Mouse (Mus musculus) left cerebral cortex, adult 2 months (tissue): ENCODE measurements at regions not wholly inside any gene's neighbourhood (a gene's known extent, or its start where the extent isn't known, plus 50 kb on each side); places are given as distances from the start of the nearest gene placed in this dataset.

Experiments
- DNase-seq, 2 experiments: peaks; one replicate each; pipeline ENCODE4 v3.0.0; 2021 to 2022; ENCODE audit warnings: low spot score in 2 of 2, mixed read lengths in 1 of 2; ENCODE audit errors: extremely low spot score in 1 of 2
- H3K27ac ChIP-seq: fragments of 200-600 bp; 2 replicates; pipeline ENCODE4 v1.8.1; 2022
- H3K4me3 ChIP-seq: fragments of 200-600 bp; 2 replicates; pipeline ENCODE4 v1.8.1; 2022
- CTCF ChIP-seq: fragments of 200-600 bp; IDR thresholded peaks from 2 replicates; pipeline ENCODE4 v1.8.1; 2022; ENCODE audit warnings: antibody characterized with exemption, mild to moderate bottlenecking, moderate library complexity
- intact Hi-C: fragments of 180-260 bp; cut with DNase I; formaldehyde crosslinking; loops from one replicate; pipeline ENCODE4 v1.15.1; 2025

- no peak for DNase-seq
- H3K4me3 ChIP-seq = no peak overlapping the region
- intact Hi-C loops = loop anchor here (5.0 kb wide), 1 partner anchor 157 kb away; no protein-coding TSS in a partner anchor
- H3K27ac ChIP-seq = peak overlapping the region; percentile 63; the same call in 1 of the 2 replicates
- no peak for TF ChIP-seq CTCF
Measured at GRCm38 (mm10) chr3:52600146-52600545, 332.0 kb downstream of the Foxo1 start.

DNA sequence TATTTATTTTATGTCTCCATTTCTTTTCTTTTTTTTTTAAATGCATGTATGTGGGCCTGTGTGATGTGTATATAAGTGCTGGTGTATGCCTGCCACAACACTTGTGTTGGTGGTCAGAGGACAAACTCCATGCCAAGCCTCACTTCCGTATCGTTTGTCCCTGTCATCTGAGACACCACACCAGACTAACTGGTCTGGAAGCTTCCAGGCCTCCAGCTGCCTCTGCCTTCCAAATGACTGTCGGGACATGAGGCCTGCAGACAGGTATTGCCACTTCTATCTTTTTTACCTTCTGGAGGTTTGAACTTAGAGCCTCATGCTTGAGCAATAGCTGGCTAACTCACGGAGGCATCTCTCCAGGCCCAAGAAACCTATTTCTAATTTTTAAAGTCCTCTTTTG is 318.3 kb downstream of the Foxo1 start:
- no peak for DNase-seq
- no peak for TF ChIP-seq CTCF
- no peak overlapping the region for H3K4me3 ChIP-seq
- no peak overlapping the region for H3K27ac ChIP-seq
- intact Hi-C loops = no loop called here

GRCm38 (mm10) chr3:52579917-52580316 is 311.8 kb downstream of the Foxo1 start:
- no peak overlapping the region; the same call in 1 of the 2 replicates for H3K27ac ChIP-seq
- TF ChIP-seq CTCF = no peak
- DNase-seq = no peak
- intact Hi-C loops = loop anchor here (5.0 to 10.0 kb wide), 3 partner anchors 97 to 315 kb away; partner anchors contain the start of gene Foxo1
- no peak overlapping the region for H3K4me3 ChIP-seq

DNA sequence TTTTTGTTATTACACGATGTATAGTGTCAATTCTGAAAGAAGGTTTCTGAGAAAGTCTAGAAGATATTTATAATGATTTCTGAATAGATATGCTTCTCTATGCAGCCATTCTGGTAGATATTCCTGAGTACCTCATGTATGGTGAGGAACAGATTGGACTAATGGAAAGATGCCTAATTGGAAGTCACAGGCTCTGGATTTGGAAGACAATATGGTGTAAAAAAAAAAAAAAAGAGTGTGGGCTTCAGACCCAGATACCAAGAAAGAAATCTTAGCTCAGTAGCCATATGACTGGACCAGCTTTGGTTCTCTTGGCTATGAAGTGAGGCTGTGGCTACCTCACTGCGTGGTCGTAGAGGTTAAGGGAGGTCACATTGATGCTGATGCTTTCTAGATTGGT is 311.0 kb downstream of the Foxo1 start:
- no peak for TF ChIP-seq CTCF
- no peak overlapping the region for H3K4me3 ChIP-seq
- intact Hi-C loops = loop anchor here (5.0 to 10.0 kb wide), 3 partner anchors 98 to 314 kb away; partner anchors contain the start of gene Foxo1
- no peak overlapping the region for H3K27ac ChIP-seq
- no peak for DNase-seq

DNA sequence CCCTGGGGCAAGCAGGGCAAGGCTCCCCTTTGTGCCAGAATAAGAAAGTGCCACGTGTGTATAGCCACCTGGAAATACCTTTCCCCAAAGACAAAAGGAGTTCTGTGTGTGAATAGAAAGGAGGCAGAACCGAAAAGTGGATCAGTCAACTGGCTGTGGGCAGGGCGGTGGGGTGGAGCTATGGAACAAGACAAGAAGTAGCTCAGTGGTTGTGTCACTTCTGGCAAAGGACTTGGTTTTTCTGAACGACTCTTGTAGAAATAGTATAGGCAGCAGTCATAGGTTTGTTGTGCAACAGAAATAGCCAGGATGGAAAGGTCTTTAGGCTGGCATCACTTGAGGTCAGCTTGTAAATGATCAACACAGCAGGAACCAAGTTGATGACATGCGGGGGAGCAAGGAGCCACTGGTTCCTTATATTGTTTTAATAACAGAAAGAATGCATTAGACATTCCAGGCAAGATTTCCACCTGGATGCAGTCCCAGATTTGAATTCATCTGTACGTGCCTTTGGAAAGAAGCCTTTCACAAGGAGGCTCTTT is 308.6 kb downstream of the Foxo1 start:
- no peak for DNase-seq
- no peak for TF ChIP-seq CTCF
- intact Hi-C loops = loop anchor here (5.0 to 10.0 kb wide), 3 partner anchors 101 to 312 kb away; partner anchors contain the start of gene Foxo1
- no peak overlapping the region; the same call in 1 of the 2 replicates for H3K27ac ChIP-seq
- no peak overlapping the region for H3K4me3 ChIP-seq

GRCm38 (mm10) chr3:52575237-52575798 is 307.2 kb downstream of the Foxo1 start:
- no peak for TF ChIP-seq CTCF
- DNase-seq = no peak
- no peak overlapping the region for H3K4me3 ChIP-seq
- intact Hi-C loops = loop anchor here (2.0 to 10.0 kb wide), 4 partner anchors 65 to 311 kb away; partner anchors contain the start of gene Foxo1
- 0 out of 2 replicates have a peak overlapping the region, but pooled peaks have one; percentile 11 for H3K27ac ChIP-seq

GRCm38 (mm10) chr3:52574341-52574740 is 306.2 kb downstream of the Foxo1 start:
- no peak for TF ChIP-seq CTCF
- intact Hi-C loops = loop anchor here (2.0 to 10.0 kb wide), 2 partner anchors 64 to 310 kb away; partner anchors contain the start of gene Foxo1
- DNase-seq = no peak
- Histone ChIP-seq H3K4me3 (no peak overlapping the region), H3K27ac (no peak overlapping the region)

- intact Hi-C loops = loop anchor here (2.0 to 10.0 kb wide), 2 partner anchors 63 to 309 kb away; partner anchors contain the start of gene Foxo1
- no peak for TF ChIP-seq CTCF
- Histone ChIP-seq H3K4me3 (no peak overlapping the region), H3K27ac (peak overlapping the region; percentile 21; the same call in 1 of the 2 replicates)
- DNase-seq = peak; percentile 26 to 59
Measured at GRCm38 (mm10) chr3:52573806-52574205, 305.7 kb downstream of the Foxo1 start.

DNA sequence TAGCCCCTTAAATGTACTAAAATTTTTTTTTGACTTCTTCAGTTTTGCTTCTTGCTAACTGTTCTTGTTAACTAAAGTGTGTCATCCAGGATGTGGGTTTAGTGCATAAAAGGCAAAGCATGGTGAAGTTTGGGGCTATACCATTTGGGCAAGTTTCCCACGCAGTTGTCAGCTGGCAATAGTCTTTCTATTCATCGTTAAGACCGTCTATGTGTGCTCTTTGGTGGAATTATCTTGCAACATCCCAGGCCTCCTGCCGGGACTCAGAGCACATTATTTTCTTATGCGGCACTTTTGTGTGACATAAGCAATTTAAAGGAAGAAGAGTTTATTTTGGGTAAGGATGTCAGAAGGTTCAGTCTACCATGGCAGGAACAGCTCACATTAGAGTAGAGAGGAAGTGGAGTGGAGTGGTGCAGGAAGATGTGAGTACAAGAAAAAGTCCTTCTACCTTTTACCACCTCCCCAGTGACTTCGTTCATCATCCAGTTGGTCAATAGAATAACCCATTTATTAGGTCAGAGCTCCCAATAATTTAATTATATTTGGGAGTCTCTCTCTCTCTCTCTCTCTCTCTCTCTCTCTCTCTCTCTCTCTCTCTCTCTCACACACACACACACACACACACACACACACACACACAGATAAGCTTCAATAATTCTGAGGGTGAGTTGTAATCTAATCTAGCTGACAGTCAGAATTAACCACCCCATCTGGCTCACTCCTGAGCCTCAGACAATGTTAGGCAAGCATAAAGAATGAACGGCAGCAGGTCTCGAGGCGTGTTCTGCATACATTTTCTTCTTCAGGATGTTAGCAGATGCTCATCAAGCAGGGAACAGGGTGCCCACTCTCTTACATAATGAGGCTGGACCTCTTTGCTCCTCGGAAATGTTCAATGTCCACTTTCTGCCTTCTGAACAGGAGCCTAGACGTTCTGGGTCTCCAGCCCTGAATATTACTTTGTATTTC is 304.7 kb downstream of the Foxo1 start:
- intact Hi-C loops = loop anchor here (10.0 kb wide), 1 partner anchor 308 kb away; the partner anchor contains the start of gene Foxo1
- TF ChIP-seq CTCF = no peak
- Histone ChIP-seq H3K27ac (peak overlapping the region; percentile 21; the same call in 1 of the 2 replicates), H3K4me3 (no peak overlapping the region)
- no peak for DNase-seq

GRCm38 (mm10) chr3:52567606-52568372 is 299.7 kb downstream of the Foxo1 start:
- intact Hi-C loops = no loop called here
- DNase-seq = no peak
- Histone ChIP-seq H3K27ac (no peak overlapping the region), H3K4me3 (no peak overlapping the region)
- no peak for TF ChIP-seq CTCF

GRCm38 (mm10) chr3:52563595-52563994 is 295.5 kb downstream of the Foxo1 start:
- Histone ChIP-seq H3K27ac (no peak overlapping the region), H3K4me3 (no peak overlapping the region)
- intact Hi-C loops = no loop called here
- TF ChIP-seq CTCF = no peak
- no peak for DNase-seq
